Mouse (Mus musculus) forebrain, embryonic 12.5 days (tissue): ENCODE measurements around the gene Herc6. TPM values are rescaled to one million over a fixed set of nuclear protein-coding genes. Genes with fewer than 3 reads are reported as not detected.
"Not testable (repeated sequence)": the region's sequence is repeated elsewhere in the genome, so short reads cannot be mapped to it uniquely, and the experiment has no call there.

Source experiments
- ATAC-seq: fragments of 200-750 bp; cut with Nextera tagmentation; 2 replicates; pipeline ENCODE4 v1.8.0; 2017; ENCODE audit warnings: moderate TSS enrichment; ENCODE audit not compliant: low FRiP score
- H3K27ac ChIP-seq: fragments of 300-500 bp; sonication (generic); 2 replicates; pipeline ENCODE4 v1.5.1; 2016; ENCODE audit warnings: mild to moderate bottlenecking
- H3K27me3 ChIP-seq: fragments of 300-500 bp; sonication (generic); 2 replicates; pipeline ENCODE4 v1.6.1; 2016; ENCODE audit warnings: mild to moderate bottlenecking
- H3K36me3 ChIP-seq: fragments of 300-500 bp; sonication (generic); replicated peaks from 2 replicates; pipeline ENCODE4 v1.6.1; 2016; ENCODE audit warnings: mild to moderate bottlenecking
- H3K4me1 ChIP-seq: fragments of 300-500 bp; sonication (generic); 2 replicates; pipeline ENCODE4 v1.6.1; 2016
- H3K4me2 ChIP-seq: fragments of 300-500 bp; sonication (generic); 2 replicates; pipeline ENCODE4 v1.6.1; 2016; ENCODE audit warnings: mild to moderate bottlenecking, moderate library complexity
- H3K4me3 ChIP-seq: fragments of 300-500 bp; sonication (generic); replicated peaks from 2 replicates; pipeline ENCODE4 v1.5.1; 2016; ENCODE audit warnings: mild to moderate bottlenecking
- H3K9ac ChIP-seq: fragments of 300-500 bp; sonication (generic); 2 replicates; pipeline ENCODE4 v1.6.1; 2016; ENCODE audit warnings: mild to moderate bottlenecking
- H3K9me3 ChIP-seq: fragments of 300-500 bp; sonication (generic); 2 replicates; pipeline ENCODE4 v1.6.1; 2016
- WGBS: fragments of 180-500 bp; shearing (Covaris S2); methylation state at CpG from one replicate; pipeline ENCODE4 v1.1.7; 2016; 5-methylcytosine and 5-hydroxymethylcytosine counted together
- polyA plus RNA-seq: library from polyadenylated mRNA; unstranded; fragments of >200 nt; fragmentation: Nextera tagmentation; extraction: Ambion mirVana; gene quantifications from 2 replicates; pipeline ENCODE4 v1.2.1, GENCODE M21; 2016

Herc6 gene
- polyA plus RNA-seq, 1 experiment from 2014 or later: 2.5 TPM

- no peaks in the 10 kb centered on the region for H3K9me3 ChIP-seq
- H3K4me2 ChIP-seq: no peak overlapping the region
- H3K27me3 ChIP-seq: no peaks in the 10 kb centered on the region
- 93% methylated on average over 1 of the region's 1 CpGs for WGBS
- H3K36me3 ChIP-seq: no peaks in the 10 kb centered on the region
- no peaks in the 10 kb centered on the region for H3K4me1 ChIP-seq
- no peak overlapping the region for H3K9ac ChIP-seq
- no peak for ATAC-seq
- no peak overlapping the region for H3K27ac ChIP-seq
- H3K4me3 ChIP-seq: no peak overlapping the region
Measured at GRCm38 (mm10) chr6:57541737-57542335, 39.0 kb upstream of the Herc6 start.

GRCm38 (mm10) chr6:57543591-57543990 lies 37.2 kb upstream of the Herc6 start:
- H3K9ac ChIP-seq, H3K27ac ChIP-seq, H3K9me3 ChIP-seq, H3K4me2 ChIP-seq, ATAC-seq, H3K4me3 ChIP-seq, H3K36me3 ChIP-seq, H3K27me3 ChIP-seq, H3K4me1 ChIP-seq: not testable (repeated sequence)

- no peak overlapping the region for H3K4me3 ChIP-seq
- no peaks in the 10 kb centered on the region for H3K4me1 ChIP-seq
- no peak for ATAC-seq
- H3K27ac ChIP-seq: no peak overlapping the region
- no peak overlapping the region for H3K4me2 ChIP-seq
- H3K36me3 ChIP-seq: no peaks in the 10 kb centered on the region
- no peak overlapping the region for H3K9ac ChIP-seq
- no peaks in the 10 kb centered on the region for H3K9me3 ChIP-seq
- no peaks in the 10 kb centered on the region for H3K27me3 ChIP-seq
- WGBS: 76% methylated on average over 2 of the region's 2 CpGs
Measured at GRCm38 (mm10) chr6:57544866-57545265, 35.9 kb upstream of the Herc6 start.

DNA sequence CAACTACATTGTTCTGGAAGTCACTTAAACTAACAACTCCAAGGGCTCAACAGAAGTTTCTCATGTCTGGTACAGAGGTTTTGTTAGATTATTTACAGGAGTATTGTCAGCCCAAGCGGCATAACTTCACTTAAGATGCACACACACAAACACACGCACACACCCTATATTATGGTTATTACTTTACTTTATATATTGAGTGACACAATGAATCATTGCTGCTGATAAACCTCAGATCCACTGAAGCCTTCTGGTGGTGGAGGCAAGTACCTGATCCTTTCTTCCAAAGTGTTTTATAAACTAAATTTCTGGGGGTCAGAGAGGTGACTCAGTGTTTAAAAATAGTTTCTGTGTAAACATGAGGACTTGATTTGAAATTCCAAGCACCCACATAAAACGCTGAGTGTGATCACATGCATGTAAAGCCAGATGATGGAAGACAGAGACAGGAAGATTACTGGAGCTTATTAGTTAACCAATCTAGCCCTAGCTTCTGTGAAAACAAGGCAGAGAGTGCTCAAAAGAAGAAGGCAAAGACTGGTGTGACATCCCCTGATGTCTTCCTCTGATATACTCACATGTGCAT lies 29.5 kb upstream of the Herc6 start:
- 87% methylated on average over 3 of the region's 3 CpGs for WGBS

DNA sequence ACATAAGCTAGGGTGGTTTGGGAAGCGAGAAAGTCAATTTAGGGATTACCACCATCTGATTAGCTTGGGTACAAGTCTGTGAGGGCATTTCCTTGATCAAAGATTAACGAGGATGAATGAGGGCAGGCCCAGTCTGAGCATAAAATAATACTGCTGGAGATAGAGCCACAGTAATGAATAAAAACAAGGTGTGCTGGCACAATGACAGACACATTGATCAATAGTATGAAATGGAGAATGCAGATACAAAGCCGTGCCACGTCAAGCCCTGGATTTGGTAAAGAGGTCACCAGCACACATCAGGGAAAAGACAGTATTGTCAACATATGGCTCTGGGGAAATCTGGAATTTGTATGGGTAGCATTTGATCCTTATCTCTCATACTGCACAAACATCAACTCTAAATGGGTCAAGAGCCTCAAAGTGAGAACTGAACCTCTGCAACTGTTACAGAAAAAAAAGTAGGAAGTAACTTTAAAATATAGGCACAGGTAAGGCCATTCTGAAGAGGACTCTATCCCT lies 22.9 kb upstream of the Herc6 start:
- Histone ChIP-seq H3K4me3 (no peak overlapping the region), H3K9me3 (no peaks in the 10 kb centered on the region), H3K4me1 (no peaks in the 10 kb centered on the region), H3K27me3 (no peaks in the 10 kb centered on the region), H3K36me3 (no peaks in the 10 kb centered on the region), H3K9ac (no peak overlapping the region), H3K27ac (no peak overlapping the region), H3K4me2 (no peak overlapping the region)
- ATAC-seq: no peak
- WGBS: 50% methylated on average over 4 of the region's 4 CpGs

More for the DNA sequence above, 29.5 kb upstream of the Herc6 start:
- no peaks in the 10 kb centered on the region for H3K27me3 ChIP-seq
- no peak overlapping the region for H3K9ac ChIP-seq
- no peak overlapping the region for H3K4me2 ChIP-seq
- no peak overlapping the region for H3K4me3 ChIP-seq
- H3K4me1 ChIP-seq: no peaks in the 10 kb centered on the region
- no peak for ATAC-seq
- no peaks in the 10 kb centered on the region for H3K9me3 ChIP-seq
- no peaks in the 10 kb centered on the region for H3K36me3 ChIP-seq
- no peak overlapping the region for H3K27ac ChIP-seq

GRCm38 (mm10) chr6:57563454-57563853 lies 17.3 kb upstream of the Herc6 start:
- WGBS: 85% methylated on average over 1 of the region's 1 CpGs
- Histone ChIP-seq H3K4me1 (no peaks in the 10 kb centered on the region), H3K4me2 (no peak overlapping the region), H3K27me3 (no peaks in the 10 kb centered on the region), H3K4me3 (no peak overlapping the region), H3K36me3 (no peaks in the 10 kb centered on the region), H3K9me3 (no peaks in the 10 kb centered on the region), H3K9ac (no peak overlapping the region), H3K27ac (no peak overlapping the region)
- ATAC-seq: no peak

- Histone ChIP-seq H3K9ac (no peak overlapping the region), H3K4me2 (no peak overlapping the region), H3K27ac (no peak overlapping the region), H3K36me3 (no peaks in the 10 kb centered on the region), H3K4me3 (no peak overlapping the region), H3K9me3 (no peaks in the 10 kb centered on the region), H3K27me3 (no peaks in the 10 kb centered on the region), H3K4me1 (no peaks in the 10 kb centered on the region)
- WGBS: 96% methylated on average over 7 of the region's 7 CpGs
- ATAC-seq: no peak
Measured at GRCm38 (mm10) chr6:57565452-57565851, 15.3 kb upstream of the Herc6 start.

- no peak overlapping the region for H3K27ac ChIP-seq
- no peak overlapping the region for H3K4me3 ChIP-seq
- H3K9me3 ChIP-seq: no peaks in the 10 kb centered on the region
- no peak overlapping the region for H3K4me2 ChIP-seq
- no peak for ATAC-seq
- H3K27me3 ChIP-seq: no peaks in the 10 kb centered on the region
- H3K36me3 ChIP-seq: no peaks in the 10 kb centered on the region
- WGBS: 84% methylated on average over 2 of the region's 2 CpGs
- no peaks in the 10 kb centered on the region for H3K4me1 ChIP-seq
- no peak overlapping the region for H3K9ac ChIP-seq
Measured at GRCm38 (mm10) chr6:57567630-57568029, 13.2 kb upstream of the Herc6 start.

DNA sequence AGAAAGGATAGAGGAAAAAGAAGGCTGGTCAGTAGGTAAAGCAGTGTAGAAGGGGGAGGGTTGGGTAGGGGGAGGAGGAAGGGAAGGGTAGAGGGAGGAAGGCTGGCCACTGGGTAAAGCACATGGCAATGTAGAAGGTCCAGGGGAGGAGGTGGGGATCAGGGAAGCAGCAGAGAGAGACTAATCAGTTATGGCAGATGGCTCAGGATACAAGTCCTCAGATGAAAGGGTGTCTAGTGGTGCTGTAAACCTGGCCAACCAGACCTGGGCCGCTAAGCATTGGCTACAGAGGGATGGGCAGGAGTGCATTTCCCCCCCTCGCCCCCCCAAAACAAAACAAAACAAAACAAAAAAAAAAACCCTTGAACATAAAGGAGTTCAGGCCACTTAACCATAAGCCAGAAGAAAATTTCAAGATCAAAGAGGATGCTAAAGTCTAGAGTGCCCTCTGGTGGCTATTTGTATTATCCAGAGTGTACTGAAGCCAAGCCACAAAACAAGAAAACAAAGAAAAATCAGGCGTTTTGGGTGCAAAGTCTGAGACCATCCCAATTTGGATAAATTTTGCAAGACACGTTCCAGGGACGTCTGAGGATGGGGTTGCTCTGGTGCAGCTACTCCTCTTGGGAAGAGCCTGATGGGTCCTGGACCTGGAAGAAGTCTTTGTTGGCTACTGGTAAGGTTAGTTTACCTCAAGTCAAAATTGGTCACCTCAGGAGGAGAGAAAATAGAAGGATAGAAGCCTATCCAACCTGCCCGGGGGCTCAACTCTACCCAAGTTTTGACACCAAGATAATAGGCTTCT lies 10.4 kb upstream of the Herc6 start:
- 17% methylated on average over 6 of the region's 6 CpGs for WGBS
- Histone ChIP-seq H3K9ac (no peak overlapping the region), H3K27ac (no peak overlapping the region), H3K36me3 (no peaks in the 10 kb centered on the region), H3K27me3 (no peaks in the 10 kb centered on the region), H3K4me1 (no peaks in the 10 kb centered on the region), H3K4me2 (no peak overlapping the region), H3K4me3 (no peak overlapping the region), H3K9me3 (no peaks in the 10 kb centered on the region)
- peak; percentile 74 for ATAC-seq

- Histone ChIP-seq H3K4me1 (no peaks in the 10 kb centered on the region), H3K4me2 (no peak overlapping the region), H3K9ac (no peak overlapping the region), H3K27ac (no peak overlapping the region), H3K36me3 (no peaks in the 10 kb centered on the region), H3K27me3 (no peaks in the 10 kb centered on the region), H3K9me3 (no peaks in the 10 kb centered on the region), H3K4me3 (no peak overlapping the region)
- no peak for ATAC-seq
Measured at GRCm38 (mm10) chr6:57571587-57571986, 9.2 kb upstream of the Herc6 start.

- H3K27me3 ChIP-seq: no peaks in the 10 kb centered on the region
- 89% methylated on average over 12 of the region's 12 CpGs for WGBS
- H3K36me3 ChIP-seq: no peaks in the 10 kb centered on the region
- no peak overlapping the region for H3K27ac ChIP-seq
- no peak overlapping the region for H3K9ac ChIP-seq
- ATAC-seq: no peak
- no peaks in the 10 kb centered on the region for H3K9me3 ChIP-seq
- H3K4me3 ChIP-seq: peak overlapping the region; percentile 40; the same call in 1 of the 2 replicates
- H3K4me1 ChIP-seq: peaks cover 7% of the 10 kb centered on the region
- H3K4me2 ChIP-seq: peak overlapping the region; percentile 67
Measured at GRCm38 (mm10) chr6:57581595-57581994, 795 bp downstream of the Herc6 start.

GRCm38 (mm10) chr6:57582356-57582755 lies 1.6 kb downstream of the Herc6 start:
- Histone ChIP-seq H3K36me3 (no peaks in the 10 kb centered on the region), H3K4me1 (peaks cover 7% of the 10 kb centered on the region), H3K4me2 (no peak overlapping the region), H3K4me3 (no peak overlapping the region), H3K27me3 (no peaks in the 10 kb centered on the region), H3K9ac (no peak overlapping the region), H3K9me3 (no peaks in the 10 kb centered on the region), H3K27ac (no peak overlapping the region)
- 79% methylated on average over 4 of the region's 4 CpGs for WGBS
- no peak for ATAC-seq
